Mouse (Mus musculus) layer of hippocampus, adult 2 months (tissue): ENCODE results near the gene Mbd5. TPM values are rescaled to one million over a fixed set of nuclear protein-coding genes. Genes with fewer than 3 reads are reported as not detected.
"Not testable (repeated sequence)": the region's sequence is repeated elsewhere in the genome, so short reads cannot be mapped to it uniquely, and the experiment has no call there.

ENCODE experiments used
- DNase-seq, 2 experiments: peaks; one replicate each; pipeline ENCODE4 v3.0.0; 2022; ENCODE audit warnings: low spot score in 2 of 2
- H3K27ac ChIP-seq: fragments of 200-600 bp; 2 replicates; pipeline ENCODE4 v1.8.1; 2022
- H3K4me3 ChIP-seq: fragments of 200-600 bp; 2 replicates; pipeline ENCODE4 v1.8.1; 2022; ENCODE audit warnings: mild to moderate bottlenecking
- CTCF ChIP-seq: fragments of 200-600 bp; conservative IDR thresholded peaks from 2 replicates; pipeline ENCODE4 v1.8.1; 2022; ENCODE audit warnings: antibody characterized with exemption, mild to moderate bottlenecking, moderate library complexity
- total RNA-seq, 2 experiments: library from RNA; stranded (reverse); gene quantifications; 2 replicates each; pipeline ENCODE4 v1.2.3; 2021

Gene Mbd5
- total RNA-seq, 2 experiments from 2014 or later = 134 to 135 TPM

DNA sequence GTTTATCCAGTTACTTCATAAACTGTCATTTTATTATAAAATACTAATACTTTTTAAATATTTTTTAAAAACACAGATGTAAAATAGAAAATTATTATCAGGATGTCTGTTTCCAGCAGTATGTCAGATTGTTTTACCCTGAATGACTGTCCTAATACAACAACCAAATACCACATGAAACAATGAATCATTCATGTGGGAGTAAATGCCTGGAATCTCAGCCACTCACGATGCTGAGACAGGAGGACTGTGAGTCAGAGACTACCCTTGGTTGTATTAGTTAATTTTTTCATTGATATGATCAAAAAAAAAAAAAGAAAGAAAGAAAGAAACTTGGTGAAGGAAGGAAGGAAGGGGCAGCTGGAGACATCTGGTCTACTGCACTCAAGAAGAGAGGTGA lies 254.8 kb downstream of the Mbd5 start:
- DNase-seq = no peak
- Histone ChIP-seq H3K4me3 (no peak overlapping the region), H3K27ac (no peak overlapping the region)
- no peak for TF ChIP-seq CTCF

DNA sequence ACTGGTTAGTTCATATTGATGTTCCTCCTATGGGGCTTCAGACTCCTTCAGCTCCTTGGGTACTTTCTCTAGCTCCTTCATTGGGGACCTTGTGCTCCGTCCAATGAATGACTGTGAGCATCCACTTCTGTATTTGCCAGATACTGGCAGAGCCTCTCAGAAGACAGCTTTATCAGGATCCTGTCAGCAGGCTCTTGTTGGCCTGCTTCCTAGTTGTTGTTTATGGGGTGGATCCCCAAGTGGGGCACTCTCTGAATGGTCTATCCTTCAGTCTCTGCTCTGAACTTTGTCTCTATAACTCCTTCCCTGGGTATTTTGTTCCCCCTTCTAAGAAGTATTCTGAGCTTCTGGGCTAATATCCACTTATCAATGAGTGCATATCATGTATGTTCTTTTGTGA lies 256.4 kb downstream of the Mbd5 start:
- not testable (repeated sequence) for H3K4me3 ChIP-seq, H3K27ac ChIP-seq, DNase-seq

DNA sequence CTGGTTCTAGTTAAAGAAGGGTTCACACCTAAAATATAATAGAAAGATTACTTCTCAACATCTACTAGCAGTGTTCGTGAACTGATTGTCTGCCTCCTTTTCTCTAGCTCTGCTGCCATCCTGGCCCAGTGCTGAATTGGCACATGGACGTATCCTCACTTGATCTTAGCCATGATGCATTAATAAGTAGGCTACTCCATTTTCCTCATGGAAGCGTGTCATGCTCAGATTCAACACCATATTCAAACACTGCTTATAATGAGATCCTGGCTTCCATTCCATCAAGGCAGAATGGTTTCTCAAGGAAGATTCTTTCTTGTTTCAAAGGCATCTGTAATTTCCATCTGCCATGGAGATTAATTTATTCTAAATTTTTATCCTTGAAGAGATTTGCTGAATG lies 260.0 kb downstream of the Mbd5 start:
- TF ChIP-seq CTCF = no peak
- Histone ChIP-seq H3K4me3 (no peak overlapping the region), H3K27ac (no peak overlapping the region)
- no peak for DNase-seq

DNA sequence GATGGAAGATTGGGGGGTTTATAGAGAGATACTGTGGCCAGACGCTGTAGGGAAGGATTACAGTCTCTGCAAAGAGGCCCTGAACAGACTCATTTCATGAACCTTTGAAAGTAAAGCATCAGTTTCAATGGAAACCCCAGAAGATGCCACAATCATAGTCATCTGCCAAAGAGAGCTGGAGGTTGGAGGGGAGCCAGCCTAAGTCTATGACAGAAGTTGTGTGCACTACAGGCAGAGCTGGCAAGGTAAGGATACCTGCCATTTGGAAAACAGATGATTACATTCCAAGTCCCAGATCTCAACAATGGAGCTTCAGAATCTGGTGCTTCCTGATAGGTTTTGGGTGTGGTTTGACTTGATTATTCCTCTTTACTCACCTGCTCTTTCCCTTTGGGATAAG lies 261.1 kb downstream of the Mbd5 start:
- Histone ChIP-seq H3K27ac (no peak overlapping the region), H3K4me3 (no peak overlapping the region)
- DNase-seq = no peak
- TF ChIP-seq CTCF = no peak

DNA sequence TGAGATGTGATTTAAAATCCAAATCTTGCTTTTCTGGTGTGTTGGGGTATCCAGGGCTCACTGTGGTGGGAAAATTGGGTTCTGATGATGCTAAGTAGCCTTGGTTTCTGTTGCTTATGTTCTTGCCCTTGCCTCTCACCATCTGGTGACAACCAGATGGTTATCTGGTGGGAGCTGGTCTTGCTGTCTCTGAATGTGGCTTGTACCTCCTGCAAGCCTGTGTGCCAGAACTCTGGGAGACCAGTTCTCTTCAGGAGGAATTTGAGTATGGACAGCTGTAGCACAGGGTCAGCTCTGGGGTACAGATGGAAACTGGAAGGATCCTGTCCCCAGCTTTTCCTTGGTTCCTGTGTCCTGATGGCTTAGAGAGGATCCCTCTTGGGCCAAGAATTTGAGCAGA lies 280.4 kb downstream of the Mbd5 start:
- no peak overlapping the region for H3K4me3 ChIP-seq
- TF ChIP-seq CTCF = no peak
- no peak overlapping the region for H3K27ac ChIP-seq
- DNase-seq = no peak

DNA sequence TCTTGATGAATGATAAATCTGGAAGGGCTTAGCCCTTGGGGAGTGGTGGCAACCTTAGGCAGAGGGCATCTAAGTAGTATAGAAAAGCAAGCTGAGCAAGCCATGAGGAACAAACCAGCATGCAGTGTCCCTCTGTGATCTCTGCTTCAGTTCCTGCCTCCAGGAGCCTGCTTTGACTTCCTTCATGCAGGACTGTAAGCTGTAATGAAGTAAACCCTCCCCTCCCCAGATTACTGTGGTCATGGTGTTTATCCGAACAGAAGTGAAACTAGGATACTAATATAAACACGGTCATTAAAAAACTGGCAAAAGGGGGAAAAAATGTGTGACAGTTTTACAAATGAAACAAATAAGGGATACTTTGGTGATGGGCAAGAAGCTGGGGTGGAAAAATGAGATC lies 284.8 kb downstream of the Mbd5 start:
- H3K4me3 ChIP-seq = no peak overlapping the region
- no peak for DNase-seq
- H3K27ac ChIP-seq = no peak overlapping the region
- TF ChIP-seq CTCF = no peak

DNA sequence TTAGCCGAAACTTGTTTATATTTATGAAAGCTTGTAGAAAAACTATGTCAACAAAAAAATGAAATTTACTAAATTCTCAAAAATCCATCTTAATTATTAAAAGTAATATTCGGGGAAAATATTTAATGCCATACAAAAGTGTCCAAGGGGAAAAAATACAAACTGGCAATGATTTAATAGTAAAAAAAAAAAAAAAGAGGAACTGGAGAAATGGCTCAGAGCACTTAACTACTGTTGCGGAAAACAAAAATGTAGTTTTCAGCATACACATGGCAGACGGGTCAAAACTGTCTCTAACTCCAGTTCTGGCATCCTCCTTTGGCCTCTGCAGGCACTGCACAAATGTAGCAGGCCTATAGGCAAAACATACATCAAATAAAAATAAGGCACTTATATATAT lies 292.4 kb downstream of the Mbd5 start:
- no peak for TF ChIP-seq CTCF
- Histone ChIP-seq H3K27ac (no peak overlapping the region), H3K4me3 (no peak overlapping the region)
- no peak for DNase-seq

DNA sequence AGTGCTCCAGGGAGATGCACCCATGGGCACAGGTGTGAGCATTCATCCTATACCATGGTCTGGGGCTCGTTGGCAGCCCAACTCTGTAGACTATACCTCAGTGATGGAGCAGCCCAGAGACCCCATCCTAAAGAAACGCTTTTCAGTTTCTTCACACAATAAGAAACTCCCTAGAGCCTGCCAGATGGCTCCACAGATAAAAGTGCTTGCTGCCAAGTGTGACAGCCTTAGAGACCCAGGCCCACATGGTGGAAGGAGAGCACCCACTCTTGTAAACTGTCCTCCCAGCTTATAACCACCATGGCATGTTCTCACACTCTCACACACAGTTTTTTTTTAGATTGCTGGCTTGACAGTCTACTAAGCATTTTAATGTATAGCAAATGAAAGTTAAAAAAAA lies 314.8 kb downstream of the Mbd5 start:
- no peak for TF ChIP-seq CTCF
- H3K4me3 ChIP-seq = no peak overlapping the region
- DNase-seq = no peak
- no peak overlapping the region for H3K27ac ChIP-seq

DNA sequence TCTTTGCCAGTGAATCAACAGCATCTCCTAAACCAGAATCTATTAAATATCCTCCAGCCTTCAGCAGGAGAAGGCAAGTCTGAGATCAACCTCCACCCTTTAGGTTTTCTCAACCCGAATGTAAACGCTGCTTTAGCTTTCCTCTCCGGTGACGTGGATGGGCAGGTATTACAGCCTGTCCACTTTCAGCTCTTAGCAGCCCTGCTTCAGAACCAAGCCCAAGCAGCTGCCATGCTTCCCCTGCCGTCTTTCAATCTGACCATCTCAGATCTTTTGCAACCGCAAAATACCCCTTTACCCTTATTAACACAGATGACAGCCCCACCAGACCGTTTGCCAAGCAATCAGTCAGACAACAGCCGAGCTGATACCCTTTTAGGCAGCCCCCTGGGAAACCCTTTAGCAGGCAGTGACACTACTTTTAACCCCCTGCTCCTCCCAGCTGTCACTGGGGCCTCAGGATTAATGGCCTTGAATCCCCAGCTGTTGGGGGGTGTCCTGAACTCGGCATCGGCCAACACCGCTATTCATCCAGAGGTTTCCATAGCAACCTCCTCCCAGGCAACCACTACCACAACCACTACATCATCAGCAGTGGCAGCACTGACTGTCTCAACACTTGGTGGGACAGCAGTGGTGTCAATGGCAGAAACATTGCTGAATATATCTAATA lies 323.1 kb downstream of the Mbd5 start:
- no peak overlapping the region for H3K27ac ChIP-seq
- no peak overlapping the region for H3K4me3 ChIP-seq
- TF ChIP-seq CTCF = no peak
- DNase-seq = no peak

DNA sequence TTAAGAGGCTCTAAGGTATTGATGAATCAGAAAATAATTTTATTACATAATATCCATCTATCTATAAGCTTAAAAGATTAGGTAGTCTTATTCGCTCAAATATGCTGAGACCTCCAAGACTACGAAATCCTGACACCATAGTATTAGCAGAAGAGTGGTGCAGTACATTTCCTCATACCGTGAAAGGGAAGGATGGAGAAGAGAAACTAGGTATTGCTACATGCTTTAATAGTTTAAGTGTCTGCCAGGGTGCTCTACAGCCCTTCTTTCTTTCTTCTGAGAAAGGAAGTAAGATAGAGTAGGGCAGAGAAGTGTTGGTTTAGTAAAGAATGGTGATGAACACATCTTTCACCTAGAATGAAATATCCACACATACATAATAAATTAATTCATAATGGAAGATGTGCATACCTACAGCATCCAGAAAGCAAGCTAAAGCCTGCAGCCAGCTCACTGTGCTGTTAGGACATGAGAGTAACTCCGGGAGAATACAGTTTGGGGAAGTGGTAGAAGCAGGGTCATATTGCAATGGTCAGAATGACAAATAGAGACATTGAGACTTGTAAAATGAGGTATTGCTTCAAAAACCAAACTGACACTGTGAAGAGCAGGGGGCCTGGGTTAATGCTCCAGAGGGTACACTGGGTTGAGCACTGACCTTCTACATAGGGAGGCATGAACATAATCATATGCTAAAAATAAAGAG lies 326.9 kb downstream of the Mbd5 start:
- no peak for DNase-seq
- no peak for TF ChIP-seq CTCF
- H3K4me3 ChIP-seq = no peak overlapping the region
- H3K27ac ChIP-seq = no peak overlapping the region

DNA sequence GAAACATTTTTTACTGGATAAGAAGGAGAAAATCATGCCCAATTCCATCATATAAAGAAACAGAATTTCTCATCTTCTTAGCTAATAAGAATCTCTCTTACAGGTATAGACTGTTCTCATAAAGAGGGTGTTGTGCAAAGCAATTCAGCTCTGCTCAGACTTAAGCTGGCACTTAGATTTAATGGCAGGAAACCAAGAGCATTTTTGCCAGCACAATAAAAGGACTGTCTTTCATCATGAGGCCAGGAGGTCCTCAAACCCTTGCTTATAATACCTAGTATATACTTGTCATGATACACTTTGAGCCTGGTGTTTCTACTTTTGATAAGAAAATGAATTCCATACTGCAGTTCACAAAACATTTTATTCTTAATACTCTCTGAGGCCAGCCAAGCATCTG lies 331.2 kb downstream of the Mbd5 start:
- TF ChIP-seq CTCF = no peak
- H3K27ac ChIP-seq = no peak overlapping the region
- DNase-seq = no peak
- no peak overlapping the region for H3K4me3 ChIP-seq

DNA sequence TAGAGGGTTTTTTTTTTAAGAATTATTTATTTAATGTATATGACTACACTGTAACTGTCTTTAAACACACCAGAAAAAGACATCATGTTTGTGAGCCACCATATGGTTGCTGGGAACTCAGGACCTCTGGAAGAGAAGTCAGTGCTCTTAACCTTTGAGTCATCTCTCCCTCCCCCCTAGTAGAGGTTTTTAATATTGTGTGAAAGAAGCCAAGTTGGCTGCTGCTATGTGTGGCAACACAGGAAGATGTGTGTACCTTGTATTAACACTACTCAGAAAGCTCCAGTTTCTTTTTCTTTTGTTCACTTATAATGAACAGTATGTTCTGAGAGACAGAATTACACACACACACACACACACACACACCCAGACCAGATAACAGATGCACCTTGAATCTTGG lies 334.3 kb downstream of the Mbd5 start:
- DNase-seq = no peak
- H3K27ac ChIP-seq = no peak overlapping the region
- no peak overlapping the region for H3K4me3 ChIP-seq
- TF ChIP-seq CTCF = no peak

DNA sequence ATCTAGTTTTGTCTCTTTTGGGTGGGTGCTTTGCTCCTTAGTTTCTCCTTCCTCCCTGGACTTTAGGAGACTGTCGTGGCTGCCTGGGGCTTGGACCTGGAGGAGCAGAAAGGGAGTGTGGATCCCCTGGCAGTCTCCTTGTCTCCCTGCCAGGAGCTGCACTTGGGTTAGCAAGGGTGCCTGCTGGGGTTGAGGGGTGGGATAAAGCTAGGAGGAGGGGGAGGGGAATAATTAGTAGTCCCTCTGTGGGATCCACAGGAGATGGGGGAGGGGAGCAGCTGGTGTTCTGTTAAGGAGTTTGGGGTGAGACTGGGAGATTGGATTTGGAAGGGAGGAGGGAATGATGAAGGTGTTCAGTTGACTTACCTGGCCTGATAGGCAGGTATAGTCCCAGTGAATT lies 337.7 kb downstream of the Mbd5 start:
- DNase-seq = no peak
- H3K4me3 ChIP-seq = no peak overlapping the region
- no peak overlapping the region for H3K27ac ChIP-seq
- no peak for TF ChIP-seq CTCF

DNA sequence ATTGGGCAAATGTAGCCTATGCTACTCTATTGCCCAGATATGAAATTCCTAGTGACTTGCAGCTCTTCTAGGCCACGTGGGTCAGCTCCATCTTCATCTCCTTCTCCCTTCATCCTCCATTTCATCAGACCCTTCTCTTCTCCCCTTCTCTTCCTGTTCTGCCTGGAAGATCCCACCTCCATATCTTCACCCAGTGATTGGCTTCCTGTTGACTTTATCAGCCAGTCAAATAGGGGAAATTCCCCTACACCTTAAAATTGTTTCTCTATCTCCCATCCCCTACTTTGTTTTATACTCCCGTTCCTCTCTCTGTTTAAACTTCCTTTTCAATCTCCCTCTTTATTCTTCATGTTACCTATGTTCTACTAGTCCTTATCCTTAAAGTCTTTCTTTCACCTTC lies 342.4 kb downstream of the Mbd5 start:
- DNase-seq = no peak
- H3K4me3 ChIP-seq = no peak overlapping the region
- no peak for TF ChIP-seq CTCF
- no peak overlapping the region for H3K27ac ChIP-seq
